Mouse (Mus musculus) liver, postnatal 0 days (tissue): ENCODE measurements around the gene Hist1h3d. TPM values are rescaled to one million over a fixed set of nuclear protein-coding genes. Genes with fewer than 3 reads are reported as not detected.
"Not testable (repeated sequence)": the region's sequence is repeated elsewhere in the genome, so short reads cannot be mapped to it uniquely, and the experiment has no call there.

Experiments used
- ATAC-seq: fragments of 200-750 bp; cut with Nextera tagmentation; 2 replicates; pipeline ENCODE4 v1.8.0; 2017; ENCODE audit warnings: mild to moderate bottlenecking, moderate library complexity
- DNase-seq: peaks from one replicate; pipeline ENCODE4 v3.0.0-alpha.2; 2016
- H3K27ac ChIP-seq: fragments of 300-500 bp; sonication (generic); 2 replicates; pipeline ENCODE4 v1.5.1; 2014; ENCODE audit warnings: antibody characterized with exemption, moderate library complexity, mild to moderate bottlenecking, low read depth
- H3K27me3 ChIP-seq: fragments of 300-500 bp; sonication (generic); 2 replicates; pipeline ENCODE4 v1.6.1; 2014; ENCODE audit warnings: low read length, control low read depth, mixed read lengths; ENCODE audit not compliant: insufficient read depth
- H3K36me3 ChIP-seq: fragments of 300-500 bp; sonication (generic); replicated peaks from 2 replicates; pipeline ENCODE4 v1.6.1; 2014; ENCODE audit warnings: mild to moderate bottlenecking, control low read depth, low read length, moderate library complexity, mixed read lengths; ENCODE audit not compliant: insufficient read depth
- H3K4me1 ChIP-seq: fragments of 300-500 bp; sonication (generic); 2 replicates; pipeline ENCODE4 v1.6.1; 2014; ENCODE audit warnings: antibody characterized with exemption, mild to moderate bottlenecking, control low read depth; ENCODE audit not compliant: insufficient read depth
- H3K4me2 ChIP-seq: fragments of 300-500 bp; sonication (generic); 2 replicates; pipeline ENCODE4 v1.6.1; 2014; ENCODE audit warnings: low read depth, mild to moderate bottlenecking, low read length, moderate library complexity, mixed read lengths
- H3K4me3 ChIP-seq: fragments of 300-500 bp; sonication (generic); 2 replicates; pipeline ENCODE4 v1.5.1; 2014; ENCODE audit warnings: low read depth, low read length
- H3K9ac ChIP-seq: fragments of 300-500 bp; sonication (generic); replicated peaks from 2 replicates; pipeline ENCODE4 v1.6.1; 2014; ENCODE audit warnings: mild to moderate bottlenecking, moderate library complexity
- H3K9me3 ChIP-seq: fragments of 300-500 bp; sonication (generic); 2 replicates; pipeline ENCODE4 v1.6.1; 2016; ENCODE audit warnings: mild to moderate bottlenecking, control low read depth, low read length, mixed read lengths
- CTCF ChIP-seq: sonication (generic); IDR thresholded peaks from 2 replicates; pipeline ENCODE4 v1.5.1; 2016; ENCODE audit warnings: antibody characterized with exemption, low read depth
- EP300 ChIP-seq: IDR thresholded peaks from 2 replicates; pipeline ENCODE4 v1.6.1; 2016; ENCODE audit warnings: antibody characterized with exemption, low read depth, mild to moderate bottlenecking
- WGBS: fragments of 180-500 bp; shearing (Covaris S2); extraction: QIAGEN DNeasy Blood & Tissue Kit; methylation state at CpG from one replicate; pipeline ENCODE4 v1.1.7; 2014; ENCODE audit not compliant: insufficient replicate concordance; 5-methylcytosine and 5-hydroxymethylcytosine counted together
- polyA plus RNA-seq: library from polyadenylated mRNA; unstranded; fragments of >200 nt; fragmentation: Nextera tagmentation; extraction: Ambion mirVana; gene quantifications from 2 replicates; pipeline ENCODE4 v1.2.1, GENCODE M21; 2015

The Hist1h3d gene
- polyA plus RNA-seq, 1 experiment from 2014 or later, result 5.8 TPM

DNA sequence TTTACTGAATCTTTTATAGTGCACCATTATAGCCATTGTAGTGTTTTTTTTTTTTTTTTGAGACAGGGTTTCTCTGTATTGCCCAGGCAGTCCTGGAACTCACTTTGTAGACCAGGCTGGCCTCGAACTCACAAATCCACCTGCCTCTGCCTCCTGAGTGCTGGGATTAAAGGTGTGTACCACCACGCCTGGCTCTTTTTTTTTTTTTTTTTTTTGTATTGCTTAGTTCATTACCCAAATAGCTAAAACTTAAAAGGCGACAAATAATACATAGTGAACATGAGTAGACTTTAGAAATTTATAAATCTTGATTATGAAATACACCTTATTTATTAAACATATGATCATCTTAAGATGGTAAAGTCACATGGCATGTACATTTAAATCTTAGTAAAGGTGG is 34.1 kb upstream of the Hist1h3d start:
- Histone ChIP-seq H3K36me3 (no peaks in the 10 kb centered on the region), H3K27ac (no peak overlapping the region), H3K4me2 (0 out of 2 replicates have a peak overlapping the region, but pooled peaks have one; percentile 77), H3K9me3 (no peaks in the 10 kb centered on the region), H3K4me1 (peaks cover 7% of the 10 kb centered on the region; the same call in 1 of the 2 replicates), H3K9ac (no peak overlapping the region), H3K4me3 (peak overlapping the region; percentile 50; the same call in 1 of the 2 replicates), H3K27me3 (no peaks in the 10 kb centered on the region)
- 81% methylated on average over 3 of the region's 3 CpGs for WGBS
- no peak for TF ChIP-seq CTCF
- no peak for TF ChIP-seq EP300
- DNase-seq (no peak), ATAC-seq (no peak)

- H3K27me3 ChIP-seq, ATAC-seq, DNase-seq, H3K4me1 ChIP-seq, H3K9me3 ChIP-seq, H3K36me3 ChIP-seq: not testable (repeated sequence)
- H3K9ac ChIP-seq, result peak overlapping the region; percentile 67
- H3K4me2 ChIP-seq, result peak overlapping the region; percentile 77
- 11% methylated on average over 3 of the region's 3 CpGs for WGBS
- peak overlapping the region; percentile 93 for H3K27ac ChIP-seq
- peak overlapping the region; percentile 50 for H3K4me3 ChIP-seq
Measured at GRCm38 (mm10) chr13:23542225-23542980, 33.2 kb upstream of the Hist1h3d start.

- not testable (repeated sequence) for H3K27me3 ChIP-seq, H3K36me3 ChIP-seq, H3K4me1 ChIP-seq, H3K9me3 ChIP-seq
- peak; percentile 88 for ATAC-seq
- H3K9ac ChIP-seq, result peak within 1 kb of the TSS; percentile 81
- peak; percentile 21 for TF ChIP-seq EP300
- peak within 1 kb of the TSS; percentile 93 for H3K27ac ChIP-seq
- H3K4me3 ChIP-seq, result peak within 1 kb of the TSS; percentile 50
- H3K4me2 ChIP-seq, result peak within 1 kb of the TSS; percentile 77
- DNase-seq, result peak; percentile 76
- 2% methylated on average over 28 of the region's 42 CpGs for WGBS
Measured at GRCm38 (mm10) chr13:23542999-23543607, 32.5 kb upstream of the Hist1h3d start, which contains the start of gene Hist1h2bh. Hist1h2bh (minus strand) TSS chr13:23543392.

DNA sequence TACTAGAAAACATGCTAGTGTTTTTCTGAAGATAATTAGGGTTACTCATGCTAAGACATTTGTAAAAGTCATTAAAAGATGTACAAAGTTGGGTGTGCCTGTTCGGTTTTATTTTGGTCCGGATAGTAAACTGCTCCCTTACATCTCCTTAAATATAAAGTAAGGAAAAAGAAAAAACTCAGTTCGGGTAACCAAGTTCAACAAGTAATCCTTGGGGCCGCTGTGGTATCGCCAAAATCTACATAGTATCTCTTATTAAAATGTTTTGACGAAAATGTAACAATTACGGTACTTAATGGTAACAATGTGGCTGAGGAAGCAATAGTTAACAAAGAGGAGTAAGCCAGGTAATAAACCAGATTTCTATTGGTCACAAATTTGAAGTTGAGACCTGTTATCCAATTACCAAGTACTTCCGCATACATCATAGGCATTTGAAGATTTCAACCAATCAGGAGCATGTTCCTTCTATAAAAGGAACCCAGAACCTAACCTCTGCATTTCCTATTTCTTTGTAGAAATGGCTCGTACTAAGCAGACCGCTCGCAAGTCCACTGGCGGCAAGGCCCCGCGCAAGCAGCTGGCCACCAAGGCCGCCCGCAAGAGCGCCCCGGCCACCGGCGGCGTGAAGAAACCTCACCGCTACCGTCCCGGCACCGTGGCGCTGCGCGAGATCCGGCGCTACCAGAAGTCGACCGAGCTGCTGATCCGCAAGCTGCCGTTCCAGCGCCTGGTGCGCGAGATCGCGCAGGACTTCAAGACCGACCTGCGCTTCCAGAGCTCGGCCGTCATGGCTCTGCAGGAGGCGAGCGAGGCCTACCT is 31.4 kb upstream of the Hist1h3d start, which contains the start of gene Hist1h3f:
Gene Hist1h3f (plus strand): TSS at position 88 of the 822 bp plus-strand sequence.
- Histone ChIP-seq H3K4me1 (0 out of 2 replicates have a peak, but pooled peaks cover 3% of the 10 kb centered on the region), H3K4me2 (peak within 1 kb of the TSS; percentile 77), H3K9ac (peak within 1 kb of the TSS; percentile 81), H3K36me3 (no peaks in the 10 kb centered on the region), H3K4me3 (peak within 1 kb of the TSS; percentile 50), H3K27ac (peak within 1 kb of the TSS; percentile 93), H3K9me3 (no peaks in the 10 kb centered on the region), H3K27me3 (no peaks in the 10 kb centered on the region)
- TF ChIP-seq CTCF (no peak), EP300 (peak; percentile 64)
- DNase-seq, result peak; percentile 69
- WGBS, result under 1% methylated on average over 24 of the region's 45 CpGs
- ATAC-seq, result peak; percentile 83

GRCm38 (mm10) chr13:23544787-23545120 is 30.8 kb upstream of the Hist1h3d start:
- H3K4me1 ChIP-seq, H3K9me3 ChIP-seq, H3K27me3 ChIP-seq, ATAC-seq, H3K36me3 ChIP-seq, DNase-seq: not testable (repeated sequence)
- WGBS, result 0% methylated on average over 11 of the region's 14 CpGs
- peak overlapping the region; percentile 81 for H3K9ac ChIP-seq
- H3K4me3 ChIP-seq, result peak overlapping the region; percentile 49
- peak overlapping the region; percentile 77; the same call in 1 of the 2 replicates for H3K4me2 ChIP-seq
- peak overlapping the region; percentile 93 for H3K27ac ChIP-seq

DNA sequence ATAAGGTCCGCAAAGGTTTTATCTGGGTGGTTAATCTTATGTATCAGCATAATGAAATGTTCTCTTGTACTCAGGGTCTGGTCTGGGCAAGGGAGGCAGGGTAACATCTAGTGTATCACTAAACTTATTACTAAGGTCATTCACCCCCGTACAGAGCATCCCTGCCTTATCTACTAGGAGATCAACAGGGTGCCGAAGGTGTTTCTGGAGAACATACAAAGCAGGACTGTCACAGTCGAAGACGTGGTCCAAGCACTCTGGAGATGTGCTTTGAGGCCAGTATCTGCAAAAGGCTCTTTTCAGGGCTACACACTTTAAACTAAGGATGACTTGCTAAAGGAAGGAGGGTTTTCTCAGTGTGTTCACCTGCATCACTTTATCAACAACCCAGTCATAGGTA is 28.9 kb upstream of the Hist1h3d start:
- WGBS, result 74% methylated on average over 5 of the region's 5 CpGs
- Histone ChIP-seq H3K9me3 (no peaks in the 10 kb centered on the region), H3K36me3 (no peaks in the 10 kb centered on the region), H3K27me3 (no peaks in the 10 kb centered on the region), H3K4me3 (no peak overlapping the region), H3K4me1 (peaks cover 8% of the 10 kb centered on the region), H3K9ac (no peak overlapping the region), H3K4me2 (0 out of 2 replicates have a peak overlapping the region, but pooled peaks have one; percentile 56), H3K27ac (no peak overlapping the region)
- TF ChIP-seq CTCF, result no peak
- no peak for TF ChIP-seq EP300
- DNase-seq (no peak), ATAC-seq (no peak)
